Mouse (Mus musculus): Measurements from ENCODE around the gene Jph4.

- TF ChIP-seq CTCF (IDR thresholded peaks at IDR 0.05; ENCODE audit: borderline replicate concordance, extremely low read depth, insufficient read depth, insufficient read length) (no peak), POLR2A (IDR thresholded peaks at IDR 0.05; ENCODE audit: borderline replicate concordance, extremely low read depth, insufficient read depth, insufficient read length, poor library complexity, severe bottlenecking) (peak; percentile 39; the same call in 1 of the 2 replicates)
Observed at GRCm38 (mm10) chr14:55094704-55095231, 22.0 kb downstream of the Jph4 start, which contains the start of gene Thtpa.
